Mouse (Mus musculus): ENCODE results near the gene Cpn1.

DNA sequence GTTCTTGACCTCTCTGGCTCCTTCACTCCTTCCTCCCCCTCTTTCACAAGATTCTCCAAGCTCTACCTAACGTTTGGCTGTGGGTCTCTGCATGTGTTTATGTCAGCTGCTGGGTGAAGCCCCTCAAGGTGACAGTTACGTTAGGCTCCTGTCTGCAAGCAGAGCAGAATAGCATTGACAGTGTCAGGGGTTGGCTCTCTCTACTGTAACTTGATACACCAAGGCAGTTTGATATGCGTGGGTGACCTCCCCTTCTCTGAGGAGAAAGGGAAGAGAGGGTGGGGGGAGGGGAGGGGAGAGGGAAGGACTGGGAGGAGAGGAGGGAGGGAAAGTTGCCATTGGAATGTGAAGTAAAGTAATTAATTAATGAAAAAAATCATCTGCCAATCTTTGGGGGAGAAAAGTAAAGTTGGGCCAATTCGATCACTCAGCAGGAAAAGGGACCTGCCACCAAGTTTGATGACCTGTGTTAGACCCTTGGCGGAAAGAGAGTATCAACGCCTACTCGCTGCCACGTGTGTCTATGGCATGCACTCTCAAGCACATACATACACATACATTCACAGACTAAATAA lies 40.7 kb upstream of the Cpn1 start:
- no peak for TF ChIP-seq CTCF (IDR thresholded peaks at IDR 0.05)
- TF ChIP-seq EP300 (IDR thresholded peaks at IDR 0.05): no peak

Data from lung, postnatal 0 days (tissue).